Mouse (Mus musculus) liver, embryonic 11.5 days (tissue): Measurements from ENCODE around the gene Zfp709. TPM values are rescaled to one million over a fixed set of nuclear protein-coding genes. Genes with fewer than 3 reads are reported as not detected.
A peak's percentile ranks its signal among the peaks of the same experiment; 100 is the strongest.
"Not testable (repeated sequence)": the region's sequence is repeated elsewhere in the genome, so short reads cannot be mapped to it uniquely, and the experiment has no call there.

Source experiments
- ATAC-seq: fragments of 200-750 bp; cut with Nextera tagmentation; replicated peaks from 2 replicates; pipeline ENCODE4 v1.8.0; 2017; ENCODE audit warnings: moderate number of reproducible peaks, mild to moderate bottlenecking, moderate TSS enrichment, moderate library complexity; ENCODE audit not compliant: low FRiP score
- DNase-seq: peaks from one replicate; pipeline ENCODE4 v3.0.0-alpha.2; 2017; ENCODE audit warnings: low spot score
- H3K27ac ChIP-seq: fragments of 300-500 bp; sonication (generic); 2 replicates; pipeline ENCODE4 v1.5.1; 2014; ENCODE audit warnings: mild to moderate bottlenecking, low read depth, low read length, control low read depth
- H3K27me3 ChIP-seq: fragments of 300-500 bp; sonication (generic); replicated peaks from 2 replicates; pipeline ENCODE4 v1.6.1; 2014; ENCODE audit warnings: low read length, mixed read lengths; ENCODE audit not compliant: control insufficient read depth, insufficient read depth
- H3K36me3 ChIP-seq: fragments of 300-500 bp; sonication (generic); 2 replicates; pipeline ENCODE4 v1.6.1; 2014; ENCODE audit warnings: mild to moderate bottlenecking, low read length, moderate library complexity, mixed read lengths; ENCODE audit not compliant: control insufficient read depth, insufficient read depth
- H3K4me1 ChIP-seq: fragments of 300-500 bp; sonication (generic); replicated peaks from 2 replicates; pipeline ENCODE4 v1.6.1; 2014; ENCODE audit warnings: low read length, mixed read lengths; ENCODE audit not compliant: control insufficient read depth, insufficient read depth
- H3K4me2 ChIP-seq: fragments of 300-500 bp; sonication (generic); 2 replicates; pipeline ENCODE4 v1.6.1; 2014; ENCODE audit warnings: mild to moderate bottlenecking, control low read depth, moderate library complexity
- H3K4me3 ChIP-seq: fragments of 300-500 bp; sonication (generic); 2 replicates; pipeline ENCODE4 v1.5.1; 2014; ENCODE audit warnings: low read depth, low read length, control low read depth
- H3K9ac ChIP-seq: fragments of 300-500 bp; sonication (generic); 2 replicates; pipeline ENCODE4 v1.6.1; 2014; ENCODE audit warnings: low read depth, low read length, control low read depth
- H3K9me3 ChIP-seq: fragments of 300-500 bp; sonication (generic); 2 replicates; pipeline ENCODE4 v1.6.1; 2016; ENCODE audit warnings: low read length, inconsistent platforms, mixed read lengths; ENCODE audit not compliant: control insufficient read depth
- WGBS: fragments of 180-500 bp; shearing (Covaris S2); extraction: QIAGEN DNeasy Blood & Tissue Kit; methylation state at CpG from one replicate; pipeline ENCODE4 v1.1.7; 2014; 5-methylcytosine and 5-hydroxymethylcytosine counted together
- polyA plus RNA-seq: library from polyadenylated mRNA; unstranded; fragments of >200 nt; fragmentation: Nextera tagmentation; extraction: Ambion mirVana; gene quantifications from 2 replicates; pipeline ENCODE4 v1.2.1, GENCODE M21; 2014

Gene Zfp709
- polyA plus RNA-seq, 1 experiment from 2014 or later, result 3.9 TPM

DNA sequence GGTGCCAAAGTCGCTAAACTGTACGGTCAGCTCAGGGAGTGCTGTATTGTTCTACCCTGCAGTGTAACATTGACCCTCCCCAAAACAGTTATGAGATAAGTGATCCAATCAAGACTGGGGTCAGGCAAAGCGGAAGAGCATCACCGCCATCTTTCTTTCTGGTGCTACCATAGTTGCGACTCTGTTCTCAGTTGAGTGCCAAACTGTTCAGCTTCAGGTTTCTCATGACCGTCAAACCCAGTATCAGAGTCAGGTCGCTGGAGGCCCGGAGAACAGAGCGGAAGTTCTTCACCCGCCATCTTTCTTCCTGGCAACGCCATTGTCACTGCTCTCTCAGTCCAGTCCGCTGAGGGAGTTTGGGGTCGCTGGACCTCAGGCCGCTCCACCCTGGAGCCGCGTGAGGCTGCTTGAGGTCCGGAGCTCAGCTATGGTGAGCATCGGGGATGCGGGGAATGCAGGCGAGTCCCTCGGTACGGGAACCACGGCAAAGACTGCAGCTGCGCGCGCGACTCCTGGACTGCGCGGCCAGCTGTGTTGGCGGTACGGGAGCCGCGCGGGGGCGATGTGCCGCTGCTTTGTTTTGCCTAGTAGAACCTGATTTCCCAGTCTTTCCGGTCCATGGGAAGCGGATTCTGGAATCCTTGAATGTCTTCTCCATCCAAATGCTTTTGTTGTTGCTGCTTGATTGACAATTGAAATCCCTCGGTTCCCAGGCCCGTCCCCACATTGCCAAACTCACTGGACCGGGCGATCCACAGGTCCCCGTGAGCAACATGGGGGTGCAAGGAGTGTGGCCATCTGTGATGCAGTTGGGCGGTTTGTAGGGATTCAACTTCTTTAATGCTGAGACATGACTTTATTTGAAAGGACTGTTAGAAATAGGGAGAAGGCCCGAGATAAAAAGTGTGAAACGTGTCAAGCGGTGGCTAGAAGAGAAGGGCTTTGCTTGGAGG lies 26.8 kb downstream of the Zfp709 start, which contains the start of the genes Zfp882 and Zfp617:
Gene Zfp882 (plus strand): TSS at position 300 of the 953 bp plus-strand sequence.
Gene Zfp617 (plus strand): TSS at position 327 of the 953 bp plus-strand sequence.
- Histone ChIP-seq H3K4me3 (peak within 1 kb of the TSS; percentile 79), H3K4me2 (peak within 1 kb of the TSS; percentile 71), H3K27ac (peak within 1 kb of the TSS; percentile 89), H3K4me1 (no peaks in the 10 kb centered on the region), H3K9me3 (no peaks in the 10 kb centered on the region), H3K36me3 (no peaks in the 10 kb centered on the region), H3K27me3 (no peaks in the 10 kb centered on the region), H3K9ac (peak within 1 kb of the TSS; percentile 93)
- ATAC-seq, result peak; percentile 92
- peak; percentile 90 for DNase-seq
- WGBS, result 7% methylated on average over 47 of the region's 47 CpGs

DNA sequence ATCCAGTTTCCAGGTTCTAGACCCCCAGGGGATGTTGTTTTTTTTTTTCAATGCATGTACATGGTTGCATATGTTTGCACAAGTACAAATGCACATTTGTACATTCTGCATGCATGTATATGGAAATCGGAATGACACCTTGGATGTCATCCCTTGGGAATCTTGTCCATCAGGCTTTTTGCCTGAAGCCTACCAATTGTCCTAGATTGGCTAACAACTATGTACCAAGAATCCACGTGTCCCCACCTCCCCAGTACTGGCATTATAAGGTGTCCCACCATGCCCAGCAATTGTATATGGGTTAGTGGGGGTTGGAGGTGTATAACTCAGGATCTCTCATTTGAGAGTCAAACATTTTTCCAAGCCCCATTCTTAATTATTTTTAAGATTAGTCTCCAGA lies 30.5 kb downstream of the Zfp709 start:
- H3K27ac ChIP-seq, result no peak overlapping the region
- H3K4me3 ChIP-seq, result no peak overlapping the region
- H3K4me2 ChIP-seq, result no peak overlapping the region
- ATAC-seq (no peak), DNase-seq (no peak)
- no peak overlapping the region for H3K9ac ChIP-seq
- WGBS, result 80% methylated on average over 2 of the region's 2 CpGs
- H3K9me3 ChIP-seq, result no peaks in the 10 kb centered on the region
- H3K36me3 ChIP-seq, result peaks cover 4% of the 10 kb centered on the region; the same call in 1 of the 2 replicates
- no peaks in the 10 kb centered on the region for H3K4me1 ChIP-seq
- no peaks in the 10 kb centered on the region for H3K27me3 ChIP-seq

DNA sequence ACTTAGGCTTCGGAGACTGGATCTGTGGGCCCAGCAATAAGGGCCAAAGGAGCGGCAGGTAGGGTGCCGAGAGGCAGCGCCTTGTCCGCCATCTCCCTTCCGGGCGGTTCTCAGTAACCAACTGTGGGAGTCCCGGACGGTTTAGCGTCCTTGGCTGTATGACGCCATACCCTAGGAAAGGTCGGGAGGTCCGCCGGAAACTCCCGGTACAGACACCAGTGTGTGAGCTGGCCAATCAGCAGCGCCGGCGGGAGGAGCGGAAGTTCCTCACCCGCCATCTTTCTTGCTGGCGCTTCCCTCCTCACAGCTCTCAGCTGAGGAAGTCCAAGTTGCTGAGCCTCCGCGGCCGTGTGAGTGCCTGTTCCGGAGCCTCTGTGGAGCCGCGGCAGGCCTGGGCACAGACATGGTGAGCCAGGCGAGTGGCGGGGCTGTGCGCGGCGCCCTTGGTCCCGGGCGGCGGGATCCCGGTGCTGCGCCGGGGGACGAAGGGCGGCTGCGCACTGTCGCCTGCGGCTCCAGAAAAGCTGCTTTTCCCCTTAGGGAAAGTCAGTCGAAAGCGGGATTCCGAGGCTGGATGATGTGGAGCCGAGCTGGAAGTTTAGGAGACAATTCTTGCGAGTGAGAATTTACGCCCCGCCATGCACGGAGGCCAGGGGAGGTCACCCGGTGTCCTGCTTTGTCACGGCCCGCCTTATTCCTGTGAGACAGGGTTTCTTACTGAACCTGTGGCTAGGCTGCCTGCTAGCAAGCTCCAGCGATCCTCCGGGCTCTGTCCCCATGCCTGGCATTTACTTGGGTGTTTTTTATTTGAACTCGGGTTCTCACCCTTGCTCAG lies 41.0 kb downstream of the Zfp709 start:
- no peaks in the 10 kb centered on the region for H3K4me1 ChIP-seq
- H3K9me3 ChIP-seq, result no peaks in the 10 kb centered on the region
- peak overlapping the region; percentile 82 for H3K4me3 ChIP-seq
- under 1% methylated on average over 57 of the region's 57 CpGs for WGBS
- H3K27me3 ChIP-seq, result no peaks in the 10 kb centered on the region
- ATAC-seq (peak; percentile 100), DNase-seq (peak; percentile 86)
- H3K4me2 ChIP-seq, result peak overlapping the region; percentile 63
- H3K27ac ChIP-seq, result peak overlapping the region; percentile 94
- H3K36me3 ChIP-seq, result no peaks in the 10 kb centered on the region
- H3K9ac ChIP-seq, result peak overlapping the region; percentile 92

DNA sequence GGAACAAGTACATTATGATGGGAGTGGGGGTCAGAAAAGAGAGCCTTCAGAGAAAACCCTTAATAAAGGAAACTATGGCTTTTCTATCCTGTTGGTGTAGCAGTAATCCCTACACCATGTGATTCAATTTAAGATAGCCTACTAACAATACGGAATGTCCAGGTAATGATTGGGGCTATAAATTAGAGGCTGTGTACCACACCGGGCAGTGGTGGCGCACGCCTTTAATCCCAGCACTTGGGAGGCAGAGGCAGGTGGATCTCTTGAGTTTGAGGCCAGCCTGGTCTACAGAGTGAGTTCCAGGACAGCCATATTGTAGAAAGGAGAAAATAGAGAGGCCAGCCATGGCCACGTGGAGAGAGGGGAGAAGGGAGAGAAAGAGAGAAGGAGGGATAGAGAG lies 44.0 kb downstream of the Zfp709 start:
- no peak overlapping the region for H3K27ac ChIP-seq
- H3K36me3 ChIP-seq, result peaks cover 20% of the 10 kb centered on the region
- DNase-seq (no peak), ATAC-seq (no peak)
- no peak overlapping the region for H3K9ac ChIP-seq
- WGBS, result 91% methylated on average over 5 of the region's 5 CpGs
- no peak overlapping the region for H3K4me2 ChIP-seq
- no peaks in the 10 kb centered on the region for H3K4me1 ChIP-seq
- no peaks in the 10 kb centered on the region for H3K9me3 ChIP-seq
- H3K27me3 ChIP-seq, result no peaks in the 10 kb centered on the region
- no peak overlapping the region for H3K4me3 ChIP-seq

DNA sequence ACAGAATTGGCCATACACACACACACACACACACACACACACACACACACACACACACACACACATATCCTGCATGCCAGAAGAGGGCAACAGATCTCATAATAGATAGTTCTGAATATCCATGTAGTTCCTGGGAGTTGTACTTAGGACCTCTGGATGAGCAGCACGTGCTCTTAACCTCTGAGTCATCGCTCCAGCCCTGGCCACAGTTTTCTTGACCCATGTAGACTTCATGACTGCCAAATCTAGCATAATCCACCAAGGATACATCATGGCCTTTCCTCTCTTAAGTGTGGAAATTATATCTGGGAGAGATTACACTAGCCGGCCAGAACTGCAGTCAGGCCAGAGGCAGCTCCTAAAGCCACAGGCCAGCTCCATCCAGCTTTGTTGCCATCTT lies 44.7 kb downstream of the Zfp709 start:
- no peak overlapping the region for H3K4me3 ChIP-seq
- ATAC-seq, result no peak
- H3K27ac ChIP-seq, result no peak overlapping the region
- no peak overlapping the region for H3K9ac ChIP-seq
- no peak overlapping the region for H3K4me2 ChIP-seq
- no peak for DNase-seq
- no peaks in the 10 kb centered on the region for H3K9me3 ChIP-seq
- WGBS, result 92% methylated on average over 3 of the region's 3 CpGs
- no peaks in the 10 kb centered on the region for H3K27me3 ChIP-seq
- peaks cover 27% of the 10 kb centered on the region for H3K36me3 ChIP-seq
- no peaks in the 10 kb centered on the region for H3K4me1 ChIP-seq

DNA sequence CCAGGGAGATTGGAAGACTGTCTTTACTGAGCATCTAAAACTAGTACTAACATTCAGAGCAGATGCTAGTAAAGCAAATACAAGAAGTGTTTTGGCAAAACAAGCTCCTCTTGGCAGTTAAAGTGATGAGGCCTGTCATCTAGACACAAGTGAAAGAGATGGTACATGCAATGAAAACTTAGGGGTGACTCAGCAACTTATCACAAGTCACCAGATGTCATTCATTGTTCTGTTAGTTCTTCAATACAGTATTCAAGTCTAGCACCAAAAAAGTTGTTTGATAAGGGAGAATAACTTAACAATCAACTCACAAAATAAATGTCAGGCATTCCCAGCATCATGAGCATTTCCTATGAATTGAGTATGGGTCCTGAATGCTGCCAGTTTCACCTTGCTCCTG lies 46.0 kb downstream of the Zfp709 start:
- Histone ChIP-seq H3K4me3 (no peak overlapping the region), H3K9me3 (no peaks in the 10 kb centered on the region), H3K4me2 (no peak overlapping the region), H3K27ac (no peak overlapping the region), H3K27me3 (no peaks in the 10 kb centered on the region), H3K4me1 (no peaks in the 10 kb centered on the region), H3K36me3 (peaks cover 29% of the 10 kb centered on the region), H3K9ac (no peak overlapping the region)
- ATAC-seq (no peak), DNase-seq (no peak)

DNA sequence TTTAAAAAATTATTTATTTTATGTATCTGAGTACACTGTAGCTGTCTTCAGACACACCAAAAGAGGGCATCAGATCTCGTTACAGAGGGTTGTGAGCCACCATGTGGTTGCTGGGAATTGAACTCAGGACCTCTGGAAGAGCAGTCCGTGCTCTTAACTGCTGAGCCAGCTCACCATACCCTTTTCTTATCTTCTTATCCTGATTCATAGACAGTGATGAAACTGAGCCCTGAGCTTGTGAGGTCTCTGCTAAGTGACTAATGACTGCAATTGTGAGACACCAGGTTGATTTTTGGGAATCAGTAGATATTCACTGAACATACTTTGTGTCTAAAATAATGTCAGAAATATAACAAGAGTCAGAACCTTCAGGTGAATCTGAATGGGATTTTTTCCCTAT lies 56.2 kb downstream of the Zfp709 start:
- ATAC-seq, H3K9ac ChIP-seq, H3K27ac ChIP-seq: not testable (repeated sequence)

DNA sequence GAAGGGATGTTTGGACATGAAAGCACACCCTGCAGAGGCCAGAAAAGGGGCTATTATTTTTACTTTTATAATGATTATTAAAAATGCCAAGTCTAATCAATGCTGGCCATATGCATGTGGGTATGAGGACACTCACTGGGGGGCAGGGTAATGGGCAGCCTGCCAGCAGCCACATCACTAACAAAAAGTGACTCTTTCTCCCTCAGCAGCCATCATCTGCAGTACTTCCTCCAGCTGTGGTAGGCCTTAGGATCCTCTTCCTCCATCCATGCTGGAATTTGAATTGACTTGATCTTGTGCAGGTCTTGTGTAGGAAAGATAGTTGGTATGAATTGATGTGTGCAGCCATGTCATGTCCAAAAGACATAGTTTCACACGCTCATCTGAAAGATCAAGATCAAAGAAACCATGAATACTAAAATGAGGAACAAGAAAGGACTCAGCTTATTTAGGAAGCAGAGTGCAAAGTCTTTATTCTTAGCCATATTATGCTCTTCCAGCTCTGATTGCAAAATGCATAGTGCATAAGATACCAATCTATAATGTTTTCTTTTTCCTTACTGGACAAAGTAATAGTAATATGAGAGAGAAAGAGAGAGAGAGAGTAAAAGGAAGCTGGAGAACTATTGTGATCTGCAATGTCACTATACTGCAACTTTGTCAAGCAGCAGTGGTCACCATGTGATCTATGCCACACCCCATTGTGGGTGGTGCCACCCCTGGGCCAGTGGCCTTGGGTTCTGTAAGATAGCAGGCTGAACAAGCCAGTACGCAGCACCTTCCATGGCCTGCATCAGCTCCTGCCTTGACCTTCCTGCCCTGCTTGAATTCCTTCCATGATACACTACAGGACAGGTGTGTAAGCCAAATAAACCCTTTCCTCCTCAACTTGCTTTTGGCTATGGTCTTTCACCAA lies 58.7 kb downstream of the Zfp709 start:
- Histone ChIP-seq H3K9me3 (no peaks in the 10 kb centered on the region), H3K27me3 (no peaks in the 10 kb centered on the region), H3K4me2 (no peak overlapping the region), H3K36me3 (no peaks in the 10 kb centered on the region), H3K4me1 (no peaks in the 10 kb centered on the region), H3K9ac (no peak overlapping the region), H3K27ac (no peak overlapping the region), H3K4me3 (no peak overlapping the region)
- DNase-seq (no peak), ATAC-seq (peak; percentile 82)
- whole genome bisulfite sequencing, result 48% methylated on average over 2 of the region's 2 CpGs

More for the DNA sequence above, 56.2 kb downstream of the Zfp709 start:
- not testable (repeated sequence) for H3K36me3 ChIP-seq, H3K9me3 ChIP-seq, DNase-seq, H3K27me3 ChIP-seq, H3K4me1 ChIP-seq, H3K4me2 ChIP-seq, H3K4me3 ChIP-seq
- 69% methylated on average over 2 of the region's 2 CpGs for WGBS
